Mouse (Mus musculus) fibroblast of lung, adult 2 months (primary cell): ENCODE data around the gene Wnt5b.
A peak's percentile ranks its signal among the peaks of the same experiment; 100 is the strongest.

ENCODE experiments used
- DNase-seq: peaks from one replicate; pipeline ENCODE4 v3.0.0-alpha.2; 2011; ENCODE audit warnings: low read depth

Gene Wnt5b

GRCm38 (mm10) chr6:119417354-119417753, 126.8 kb downstream of the Wnt5b start, which contains the start of gene Adipor2:
TSS of gene Adipor2 (minus strand) at chr6:119417704.
- DNase-seq = no peak

DNA sequence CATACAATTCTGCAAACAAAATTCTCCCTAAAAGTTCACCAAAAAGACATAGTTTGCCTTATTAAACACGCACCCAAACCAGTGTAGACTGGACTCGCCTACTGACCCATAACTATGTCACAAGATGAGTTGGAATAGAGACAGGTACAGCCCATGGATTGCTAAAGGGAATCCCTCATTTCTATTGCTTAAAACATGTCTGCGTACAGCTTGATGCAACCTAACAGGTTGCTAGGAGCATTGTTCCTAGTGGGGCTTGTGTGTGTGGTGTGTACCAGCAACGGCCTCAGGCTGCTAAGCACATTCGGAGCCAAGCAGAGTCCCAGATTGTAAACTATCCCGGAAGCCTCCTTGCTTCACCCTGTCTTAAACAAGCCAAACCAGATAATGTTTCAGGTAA, 127.5 kb downstream of the Wnt5b start:
- no peak for DNase-seq

- DNase-seq = no peak
Measured at GRCm38 (mm10) chr6:119414262-119415043, 129.7 kb downstream of the Wnt5b start.

DNA sequence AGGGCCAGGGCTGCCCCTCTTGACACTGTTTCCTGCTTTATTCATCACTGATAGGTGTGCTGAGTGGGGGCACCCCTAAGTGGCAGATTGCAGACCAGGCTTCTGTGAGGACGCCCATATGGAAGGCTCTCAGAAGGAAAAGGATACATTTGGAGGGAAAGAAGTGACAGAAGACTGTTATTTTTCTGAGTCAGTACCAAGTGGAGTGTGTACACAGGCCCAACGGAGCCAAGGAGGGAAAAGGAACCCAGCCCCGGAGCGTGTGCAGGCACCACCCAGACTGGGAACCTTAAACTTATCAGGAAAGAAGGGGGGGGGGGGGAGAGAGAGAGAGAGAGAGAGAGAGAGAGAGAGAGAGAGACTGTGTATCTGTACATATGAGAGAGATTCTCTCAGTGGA, 131.6 kb downstream of the Wnt5b start:
- DNase-seq = no peak

DNA sequence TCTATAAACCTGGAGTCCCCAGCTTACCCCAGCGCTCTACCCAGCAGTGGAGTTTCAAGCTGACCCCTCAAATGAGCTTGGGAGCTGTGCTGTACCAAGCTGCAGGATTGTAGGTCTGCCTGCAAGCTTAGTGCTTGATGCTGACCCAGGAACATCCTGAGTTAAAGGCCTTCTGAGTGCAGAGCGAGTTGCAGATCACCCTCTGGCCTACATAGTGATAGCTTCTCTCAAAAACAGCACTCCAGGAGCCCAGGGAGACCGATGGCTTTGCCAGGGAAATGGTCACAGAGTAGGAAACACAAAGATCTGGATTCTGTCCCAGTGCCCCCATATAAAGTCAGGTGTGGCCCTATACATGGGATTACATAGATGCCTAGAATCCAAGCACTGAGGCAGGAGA, 132.6 kb downstream of the Wnt5b start:
- DNase-seq = no peak

- DNase-seq = no peak
Measured at GRCm38 (mm10) chr6:119409766-119410165, 134.4 kb downstream of the Wnt5b start.

DNA sequence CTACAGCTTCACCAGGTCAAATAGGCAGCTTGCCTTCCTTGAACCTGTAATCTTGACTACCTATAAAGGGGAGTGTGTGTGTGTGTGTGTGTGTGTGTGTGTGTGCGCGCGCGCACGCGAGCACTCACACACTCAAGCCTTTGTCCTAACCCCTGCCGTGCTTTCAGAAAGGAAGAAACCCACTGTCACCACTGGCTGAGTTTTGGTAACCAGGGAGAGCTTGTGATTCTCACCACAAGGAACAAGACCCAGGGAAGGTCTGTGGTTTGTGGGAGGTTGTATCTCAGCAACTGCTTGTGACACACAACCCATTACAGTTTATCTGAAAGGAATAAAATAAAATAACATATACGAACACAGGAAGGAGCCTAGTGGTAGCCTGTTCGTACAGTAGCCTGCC, 135.6 kb downstream of the Wnt5b start:
- no peak for DNase-seq

DNA sequence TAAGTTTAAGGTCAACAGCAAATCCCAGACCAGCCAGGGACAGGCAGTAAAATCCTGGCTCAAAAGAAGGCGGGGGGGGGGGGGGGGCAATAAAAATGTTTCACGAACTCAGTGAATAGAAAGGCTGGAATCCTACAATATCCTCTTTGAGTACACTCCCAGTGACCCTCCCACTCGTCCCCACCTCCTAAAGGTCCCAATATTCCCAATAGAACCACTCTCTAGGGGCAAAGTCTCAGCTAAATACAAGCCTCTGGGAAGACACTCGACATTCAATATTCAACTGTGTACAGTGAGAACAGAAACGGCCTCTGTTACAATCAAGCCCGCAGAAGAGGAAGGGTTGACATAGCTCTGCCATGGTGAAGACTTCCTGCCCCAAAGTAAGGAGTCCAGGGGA, 136.3 kb downstream of the Wnt5b start:
- no peak for DNase-seq

DNA sequence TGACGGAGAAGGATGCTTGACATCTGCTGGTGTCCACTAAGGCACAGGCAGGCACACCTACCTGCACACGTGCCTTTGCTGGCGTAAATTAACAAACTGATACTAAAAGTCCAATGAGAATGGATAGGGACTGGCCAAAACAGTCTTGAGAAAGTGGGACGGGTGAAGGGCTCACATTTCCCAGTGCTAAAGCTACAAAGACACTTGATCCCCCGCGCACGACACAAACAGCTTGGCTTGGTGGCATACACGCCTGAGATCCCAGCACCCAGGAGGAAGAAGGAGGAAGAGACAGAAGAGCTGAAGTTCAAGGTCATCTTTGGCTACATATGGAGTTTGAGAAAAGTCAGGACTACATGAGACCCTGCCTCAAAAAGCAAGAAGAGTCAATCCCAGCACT, 137.6 kb downstream of the Wnt5b start:
- no peak for DNase-seq

DNA sequence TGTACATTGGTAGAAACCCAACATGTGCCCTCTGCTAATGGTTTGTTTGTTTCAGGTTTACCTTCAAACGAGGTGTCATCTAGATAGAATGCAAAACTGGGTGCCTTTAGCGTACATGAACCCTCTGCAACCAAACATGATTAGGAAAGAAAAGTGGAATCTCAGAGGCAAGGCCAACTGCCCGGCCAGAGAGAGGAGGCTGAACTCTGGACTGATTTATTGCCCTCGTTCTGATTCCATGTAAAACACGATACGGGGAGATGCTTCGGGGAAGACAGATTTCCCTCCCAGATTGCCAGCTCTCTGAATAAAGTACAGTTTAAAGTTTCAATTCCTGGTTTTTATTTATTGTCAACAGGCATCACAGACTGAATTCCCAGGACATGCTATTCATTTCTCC, 138.8 kb downstream of the Wnt5b start:
- DNase-seq = no peak

GRCm38 (mm10) chr6:119404854-119405253, 139.3 kb downstream of the Wnt5b start:
- no peak for DNase-seq

GRCm38 (mm10) chr6:119402976-119403375, 141.2 kb downstream of the Wnt5b start:
- DNase-seq = no peak

- DNase-seq = no peak
Measured at GRCm38 (mm10) chr6:119401545-119402304, 142.4 kb downstream of the Wnt5b start.

DNA sequence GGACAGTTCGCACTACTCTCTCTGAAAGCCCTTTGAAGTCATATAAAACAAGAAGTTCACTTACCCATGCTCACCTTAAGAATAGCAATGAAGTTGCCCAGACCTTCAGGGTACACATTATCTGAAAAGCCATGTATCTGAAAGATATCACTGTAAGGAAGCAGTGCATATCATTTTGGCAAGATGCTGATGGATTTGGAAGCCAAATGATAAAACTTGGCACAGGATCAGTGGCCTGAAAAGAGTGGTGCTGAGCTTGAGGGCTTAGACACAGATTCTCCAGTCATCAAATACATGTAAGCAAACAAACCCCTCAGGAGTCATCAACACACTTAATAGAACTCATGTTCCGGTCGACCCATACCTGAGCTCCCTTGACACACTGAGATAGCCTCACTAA, 143.5 kb downstream of the Wnt5b start:
- no peak for DNase-seq

- DNase-seq = no peak
Measured at GRCm38 (mm10) chr6:119399371-119399770, 144.8 kb downstream of the Wnt5b start.

DNA sequence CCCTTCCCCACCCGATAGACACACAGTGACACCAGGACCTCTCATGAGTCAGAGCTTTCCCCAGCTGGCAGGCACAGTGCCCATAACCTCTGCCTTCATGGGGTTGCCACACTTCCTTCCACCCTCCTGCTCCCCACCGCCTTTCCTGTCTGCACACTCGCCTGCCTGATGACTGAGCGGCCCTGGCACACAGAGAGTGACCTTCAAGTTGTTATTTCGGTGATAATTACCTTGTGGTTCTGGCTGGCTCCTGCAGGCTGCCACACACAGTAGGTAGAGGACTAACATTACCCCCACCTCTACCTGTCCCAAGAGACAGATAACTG, 147.9 kb downstream of the Wnt5b start:
- DNase-seq = peak; percentile 76

- no peak for DNase-seq
Measured at GRCm38 (mm10) chr6:119395421-119396308, 148.5 kb downstream of the Wnt5b start.

DNA sequence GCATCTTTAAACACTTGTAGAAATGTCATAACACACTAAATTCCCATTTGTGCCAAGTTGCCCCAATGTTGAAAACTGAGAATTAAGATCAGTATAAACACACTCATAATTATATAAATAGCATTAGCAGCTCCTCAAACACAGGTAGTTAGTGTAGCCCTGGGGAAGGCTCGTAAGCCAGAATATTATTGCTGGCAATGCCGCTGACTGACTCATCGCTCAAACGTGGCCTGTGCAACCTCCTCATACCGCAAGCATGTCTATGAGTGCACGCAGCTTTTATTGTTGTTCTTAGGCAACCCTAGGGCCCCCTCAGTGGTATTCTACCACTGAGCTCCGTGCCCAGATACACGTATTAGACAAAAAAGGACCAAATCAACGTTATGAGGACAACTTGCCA, 151.3 kb downstream of the Wnt5b start:
- DNase-seq = peak; percentile 74

- DNase-seq = no peak
Measured at GRCm38 (mm10) chr6:119390728-119391127, 153.4 kb downstream of the Wnt5b start.

DNA sequence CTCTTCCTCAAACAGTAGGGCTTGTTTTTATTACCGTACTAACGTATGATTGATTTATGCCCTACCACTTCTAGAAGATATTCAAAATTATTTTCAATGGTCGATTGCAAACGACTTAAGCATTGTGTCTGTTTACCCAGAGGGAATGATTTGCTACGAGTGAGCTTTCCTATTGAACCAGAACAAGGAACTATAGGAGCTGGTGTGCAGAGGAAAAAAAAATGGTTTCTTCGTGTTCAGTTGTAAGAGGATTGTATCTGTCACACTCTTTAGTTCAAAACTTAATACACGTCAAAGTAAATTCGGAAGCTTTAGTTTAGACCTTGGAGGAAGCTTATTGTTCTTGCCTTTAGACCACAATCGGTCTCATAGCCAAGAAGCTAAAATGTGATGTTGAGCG, 155.1 kb downstream of the Wnt5b start:
- DNase-seq = peak; percentile 40

DNA sequence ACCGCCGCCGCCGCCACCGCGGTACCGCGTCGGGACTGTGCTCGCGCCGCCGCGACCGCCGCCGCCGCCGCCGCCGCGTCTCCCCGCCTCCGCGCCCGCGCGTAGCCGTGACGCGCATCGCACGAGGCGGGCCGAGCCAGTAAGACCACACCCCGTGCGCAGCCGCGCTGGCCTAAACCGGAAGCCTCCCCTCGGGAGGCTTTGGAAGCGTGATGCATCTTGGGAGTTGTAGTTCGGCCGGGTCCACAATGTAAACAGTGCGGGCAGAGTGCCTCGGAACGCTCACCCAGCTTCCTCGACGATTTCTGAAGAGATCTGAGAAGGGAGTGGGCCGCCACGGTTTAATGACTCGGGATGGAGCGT, 155.5 kb downstream of the Wnt5b start:
- DNase-seq = peak; percentile 86

- DNase-seq = no peak
Measured at GRCm38 (mm10) chr6:119387801-119388649, 156.1 kb downstream of the Wnt5b start.
